Mouse (Mus musculus): Measurements from ENCODE around the gene Ncapd3. TPM values are rescaled to one million over a fixed set of nuclear protein-coding genes. Genes with fewer than 3 reads are reported as not detected.

The Ncapd3 gene
- 22.3 TPM for polyA plus RNA-seq (2014; fragmentation: Illumina TruSeq; extraction: RNeasy Lipid Tissue Mini Kit (QIAGEN cat#74804); ENCODE audit: low read depth, low replicate concordance)

DNA sequence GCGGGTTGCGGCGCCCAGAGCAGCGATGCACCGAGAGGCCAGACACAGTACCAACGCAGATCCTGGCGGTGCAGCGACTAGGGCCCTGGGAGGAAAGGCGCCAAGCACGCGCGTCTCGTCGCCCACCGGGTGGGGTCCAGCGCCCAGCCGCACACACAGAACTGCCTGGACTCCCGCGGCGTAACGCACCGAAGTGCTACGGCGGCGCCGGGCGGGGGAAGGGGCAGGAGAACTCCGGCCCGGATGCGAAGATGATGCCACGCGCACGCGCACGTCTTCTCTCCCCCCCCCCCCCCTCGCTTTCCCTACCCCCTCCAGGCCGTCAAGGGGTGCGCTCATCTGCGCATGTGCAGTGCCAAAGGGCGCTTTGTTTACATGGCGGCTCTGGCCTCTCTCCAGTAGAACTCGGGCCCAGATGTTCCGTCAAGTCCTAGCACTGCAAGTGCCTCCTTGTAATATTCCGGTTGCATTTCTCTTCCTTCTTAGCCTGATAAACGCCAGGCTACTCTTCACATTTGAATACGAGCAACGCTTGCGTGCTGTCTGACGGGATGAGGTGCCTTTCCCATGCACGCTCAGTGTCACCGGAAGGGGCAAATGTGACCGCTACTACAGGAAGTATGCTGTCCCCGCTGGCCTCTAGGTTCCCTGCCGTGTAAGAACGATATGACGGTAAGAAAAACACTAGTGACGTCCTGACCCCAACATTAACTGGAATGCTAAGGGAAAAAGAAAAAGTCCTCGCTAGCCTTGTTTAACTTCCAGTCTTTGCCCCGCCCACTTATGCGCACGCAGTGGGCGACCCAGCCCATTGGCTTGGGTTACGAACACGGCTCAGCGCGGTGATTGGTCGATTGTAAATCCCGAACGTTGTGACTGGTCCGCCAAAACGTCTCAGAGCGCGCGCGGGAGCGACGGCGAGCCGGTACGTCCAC, at the start of gene Ncapd3, which contains the start of gene Vps26b:
Gene Ncapd3 (plus strand): TSS at position 348 of the 935 bp plus-strand sequence.
Gene Vps26b (minus strand): TSS at position 238 of the 935 bp plus-strand sequence.

DNA sequence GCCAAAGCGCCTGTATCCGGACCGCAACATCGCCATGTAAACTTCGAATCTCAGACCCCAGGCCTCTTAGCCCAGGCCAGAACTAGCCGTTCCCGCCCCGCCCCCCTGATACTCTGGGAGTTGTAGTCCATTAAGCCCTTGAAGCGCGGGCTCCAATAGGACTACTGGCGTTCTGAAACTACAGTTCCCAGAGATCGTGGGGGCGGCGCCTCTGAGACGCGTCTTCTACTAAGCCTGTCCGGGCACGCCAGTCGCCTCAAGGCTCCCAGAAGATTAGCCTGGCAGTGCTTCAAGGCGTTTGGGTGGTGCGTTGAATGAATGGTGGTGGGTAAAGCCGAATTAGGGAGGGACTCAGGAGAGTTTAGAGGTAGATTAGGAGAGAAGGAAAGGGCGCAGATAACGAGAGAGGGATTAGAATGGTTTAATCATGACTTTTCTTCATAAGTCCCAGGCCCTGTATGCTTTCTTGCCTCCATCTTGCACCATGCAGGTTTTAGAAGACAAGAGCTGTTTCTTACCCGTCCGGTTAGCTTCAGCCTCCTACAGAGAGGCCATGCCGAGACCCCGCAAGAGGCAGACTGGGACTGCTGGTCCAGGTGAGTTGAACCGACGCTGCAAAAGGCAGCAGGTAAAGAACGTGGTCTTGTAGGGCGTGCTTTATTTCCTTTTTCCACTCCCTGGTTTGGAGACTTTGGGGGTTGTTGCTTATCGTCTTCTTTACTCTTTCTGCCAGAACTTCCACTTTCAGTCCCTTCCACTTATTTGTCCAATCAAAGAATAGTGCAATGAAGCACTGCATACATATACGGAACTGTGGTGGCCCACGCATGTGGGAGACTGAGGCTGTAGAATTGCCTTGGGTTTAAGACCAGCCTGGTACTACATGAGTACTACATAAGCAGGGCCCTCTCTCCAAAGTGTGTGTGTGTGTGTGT, 30.2 kb upstream of the Ncapd3 start, which contains the start of the genes Acad8 and Thyn1:
Gene Acad8 (minus strand): TSS at position 106 of the 935 bp plus-strand sequence.
Gene Thyn1 (plus strand): TSS at position 250 of the 935 bp plus-strand sequence.

Other genes starting within 250 kb of the Ncapd3 start
- 2.8 TPM for gene Glb1l2, start 223.7 kb upstream of the Ncapd3 start, polyA plus RNA-seq (2014; fragmentation: Illumina TruSeq; extraction: RNeasy Lipid Tissue Mini Kit (QIAGEN cat#74804); ENCODE audit: low read depth, low replicate concordance)
- not detected for gene Glb1l3, start 169.3 kb upstream of the Ncapd3 start, polyA plus RNA-seq (2014; fragmentation: Illumina TruSeq; extraction: RNeasy Lipid Tissue Mini Kit (QIAGEN cat#74804); ENCODE audit: low read depth, low replicate concordance)
- not detected for gene Gm1110, start 107.1 kb upstream of the Ncapd3 start, polyA plus RNA-seq (2014; fragmentation: Illumina TruSeq; extraction: RNeasy Lipid Tissue Mini Kit (QIAGEN cat#74804); ENCODE audit: low read depth, low replicate concordance)
- 20.3 TPM for gene Acad8, start 30.6 kb upstream of the Ncapd3 start, polyA plus RNA-seq (2014; fragmentation: Illumina TruSeq; extraction: RNeasy Lipid Tissue Mini Kit (QIAGEN cat#74804); ENCODE audit: low read depth, low replicate concordance)
- 46.7 TPM for gene Thyn1, start 30.5 kb upstream of the Ncapd3 start, polyA plus RNA-seq (2014; fragmentation: Illumina TruSeq; extraction: RNeasy Lipid Tissue Mini Kit (QIAGEN cat#74804); ENCODE audit: low read depth, low replicate concordance)
- gene Vps26b, start 110 bp upstream of the Ncapd3 start, polyA plus RNA-seq (2014; fragmentation: Illumina TruSeq; extraction: RNeasy Lipid Tissue Mini Kit (QIAGEN cat#74804); ENCODE audit: low read depth, low replicate concordance): 30.7 TPM
- 12.3 TPM for gene Jam3, start 125.2 kb downstream of the Ncapd3 start, polyA plus RNA-seq (2014; fragmentation: Illumina TruSeq; extraction: RNeasy Lipid Tissue Mini Kit (QIAGEN cat#74804); ENCODE audit: low read depth, low replicate concordance)